Mouse (Mus musculus) stomach, postnatal 0 days (tissue): Measurements from ENCODE around the gene Atp6v1e1.

Experiments
- CTCF ChIP-seq: IDR thresholded peaks from 2 replicates; pipeline ENCODE4 v1.5.1; 2016; ENCODE audit warnings: antibody characterized with exemption, low read depth, mild to moderate bottlenecking, moderate library complexity
- EP300 ChIP-seq: optimal IDR thresholded peaks from 2 replicates; pipeline ENCODE3; 2016; ENCODE audit warnings: antibody characterized with exemption

DNA sequence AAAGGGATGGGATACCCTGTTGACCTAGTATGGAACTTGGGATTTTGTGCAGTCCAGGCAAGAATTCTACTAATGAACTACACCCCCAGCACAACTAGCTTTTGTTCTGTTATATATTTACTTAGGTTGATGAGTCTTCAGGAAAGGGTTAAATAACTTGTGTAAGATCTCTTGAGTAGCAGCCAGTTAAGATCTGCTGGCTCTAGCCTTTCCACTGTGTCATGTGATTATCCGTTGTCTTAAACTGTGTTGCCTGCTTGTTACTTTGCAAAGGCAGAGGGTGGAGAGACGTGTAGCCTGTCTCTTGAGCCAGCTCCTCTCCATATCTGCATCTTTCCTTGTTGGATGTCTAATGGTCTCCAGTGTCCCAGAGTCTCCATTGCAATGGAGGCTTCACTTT, 48.7 kb upstream of the Atp6v1e1 start:
- TF ChIP-seq CTCF (no peak), EP300 (no peak)
